ENCODE assay signal across 25 mouse cellular contexts in genomic region chr11:68029079-68029478, GRCm38 (mm10).
A peak's percentile ranks its signal among the peaks of the same experiment; 100 is the strongest.
DNase-seq lines count a peak whose midpoint lies in the region; ATAC-seq and TF ChIP-seq lines count a peak whose summit lies in the region.
"Had no signal": no experiment of that assay in that cellular context is flagged by ENCODE, and none has a peak within 500 bp of the region (broad histone marks: within the 10 kb centered on the region; RNA-seq: fewer than 3 reads in every experiment).

No protein-coding gene starts in this region.

- peaks cover 28% of the 10 kb centered on the region for H3K4me1 ChIP-seq in hindbrain, embryonic 10.5 days (replicated peaks)
- H3K4me1 ChIP-seq in hindbrain, postnatal 0 days (ENCODE audit: insufficient read depth, low read length), result no peaks in the 10 kb centered on the region
- no peaks in the 10 kb centered on the region for H3K4me1 ChIP-seq in liver, postnatal 0 days (ENCODE audit: insufficient read depth)
- H3K4me1 ChIP-seq in liver, embryonic 12.5 days, result peaks cover 19% of the 10 kb centered on the region

- no peaks in the 10 kb centered on the region for H3K36me3 ChIP-seq in hindbrain, embryonic 10.5 days
- H3K36me3 ChIP-seq in hindbrain, postnatal 0 days (ENCODE audit: insufficient read depth, low read length), result no peaks in the 10 kb centered on the region
- H3K36me3 ChIP-seq in liver, postnatal 0 days (replicated peaks; ENCODE audit: insufficient read depth, low read length), result no peaks in the 10 kb centered on the region
- H3K36me3 ChIP-seq in liver, embryonic 12.5 days, result no peaks in the 10 kb centered on the region
- H3K36me3 ChIP-seq: heart, embryonic 10.5 days; midbrain, embryonic 12.5 days; neural tube, embryonic 13.5 days had no signal

- no peak overlapping the region for H3K4me3 ChIP-seq in hindbrain, embryonic 10.5 days
- H3K4me3 ChIP-seq in hindbrain, postnatal 0 days (ENCODE audit: low read length), result no peak overlapping the region
- H3K4me3 ChIP-seq in liver, postnatal 0 days (ENCODE audit: low read depth, low read length), result no peak overlapping the region
- H3K4me3 ChIP-seq in liver, embryonic 12.5 days, result no peak overlapping the region
- H3K4me3 ChIP-seq: erythroblast, embryonic 14.5 days; forebrain, embryonic 13.5 days; heart, embryonic 10.5 days; midbrain, embryonic 12.5 days; neural tube, embryonic 13.5 days had no signal

- H3K9me3 ChIP-seq in hindbrain, embryonic 10.5 days, result no peaks in the 10 kb centered on the region
- no peaks in the 10 kb centered on the region for H3K9me3 ChIP-seq in hindbrain, postnatal 0 days (ENCODE audit: low read length)
- H3K9me3 ChIP-seq in liver, postnatal 0 days (ENCODE audit: low read length), result no peaks in the 10 kb centered on the region
- H3K9me3 ChIP-seq in liver, embryonic 12.5 days (replicated peaks), result no peaks in the 10 kb centered on the region
- H3K9me3 ChIP-seq: forebrain, embryonic 13.5 days; heart, embryonic 10.5 days; midbrain, embryonic 12.5 days; neural tube, embryonic 13.5 days had no signal

- 76% methylated on average over 4 of the region's 4 CpGs for WGBS in hindbrain, embryonic 10.5 days
- WGBS in hindbrain, postnatal 0 days, result 77% methylated on average over 4 of the region's 4 CpGs
- WGBS in liver, postnatal 0 days (ENCODE audit: insufficient replicate concordance), result 63% methylated on average over 4 of the region's 4 CpGs
- 35% methylated on average over 4 of the region's 4 CpGs for WGBS in liver, embryonic 12.5 days (ENCODE audit: insufficient replicate concordance)

- no peak for TF ChIP-seq EP300 in liver, postnatal 0 days (IDR thresholded peaks at IDR 0.05; ENCODE audit: low read depth)

- no peak overlapping the region for H3K4me2 ChIP-seq in hindbrain, postnatal 0 days (ENCODE audit: low read depth, low read length)
- no peak overlapping the region for H3K4me2 ChIP-seq in liver, postnatal 0 days (ENCODE audit: low read depth, low read length)
- no peak overlapping the region for H3K4me2 ChIP-seq in liver, embryonic 12.5 days
- H3K4me2 ChIP-seq: forebrain, embryonic 13.5 days; hindbrain, embryonic 14.5 days; midbrain, embryonic 12.5 days; neural tube, embryonic 13.5 days had no signal

- no peaks in the 10 kb centered on the region for H3K27me3 ChIP-seq in hindbrain, embryonic 10.5 days (ENCODE audit: insufficient read depth, poor library complexity, severe bottlenecking)
- H3K27me3 ChIP-seq in hindbrain, postnatal 0 days (ENCODE audit: insufficient read depth, low read length), result no peaks in the 10 kb centered on the region
- no peaks in the 10 kb centered on the region for H3K27me3 ChIP-seq in liver, postnatal 0 days (ENCODE audit: insufficient read depth, low read length)
- H3K27me3 ChIP-seq in liver, embryonic 12.5 days (replicated peaks), result no peaks in the 10 kb centered on the region
- H3K27me3 ChIP-seq: forebrain, embryonic 13.5 days; neural tube, embryonic 13.5 days had no signal

- H3K9ac ChIP-seq in hindbrain, postnatal 0 days (replicated peaks; ENCODE audit: low read length), result no peak overlapping the region
- H3K9ac ChIP-seq in liver, postnatal 0 days (replicated peaks), result no peak overlapping the region
- H3K9ac ChIP-seq in liver, embryonic 12.5 days, result no peak overlapping the region
- H3K9ac ChIP-seq: forebrain, embryonic 13.5 days; hindbrain, embryonic 14.5 days; midbrain, embryonic 12.5 days; neural tube, embryonic 13.5 days had no signal

- no peak for ATAC-seq in hindbrain, postnatal 0 days
- no peak for ATAC-seq in liver, postnatal 0 days
- peak; percentile 73 for ATAC-seq in liver, embryonic 12.5 days
- ATAC-seq: forebrain, embryonic 13.5 days; inflammation-experienced regulatory T-cells, adult 6 months had no signal

- no peak for DNase-seq in hindbrain, embryonic 10.5 days (ENCODE audit: low spot score)
- no peak for DNase-seq in hindbrain, postnatal 0 days (ENCODE audit: low spot score)
- DNase-seq in liver, result peak; percentile 38
- no peak for DNase-seq in liver, postnatal 0 days
- DNase-seq in thymus, adult 18-20 months, result no peak
- no peak for DNase-seq in layer of hippocampus, adult 9-11 months
- DNase-seq: B cell, adult 2 months; cerebellum, adult 11 months; cerebellum, adult 9-10 months; gastrocnemius, postnatal 10 days; heart, postnatal 4 days; kidney, adult 11 months; kidney, postnatal 36 days; layer of hippocampus, postnatal 36 days; left cerebral cortex, postnatal 4 days; lung, postnatal 36 days; right cerebral cortex, postnatal 14 days had no signal

- H3K27ac ChIP-seq in hindbrain, embryonic 10.5 days, result peak overlapping the region; percentile 40; the same call in 1 of the 2 replicates
- H3K27ac ChIP-seq in hindbrain, postnatal 0 days, result no peak overlapping the region
- H3K27ac ChIP-seq in liver, postnatal 0 days (ENCODE audit: low read depth), result no peak overlapping the region
- no peak overlapping the region for H3K27ac ChIP-seq in liver, embryonic 12.5 days
- H3K27ac ChIP-seq: forebrain, embryonic 13.5 days; heart, embryonic 10.5 days; hindbrain, embryonic 14.5 days; midbrain, embryonic 12.5 days; neural tube, embryonic 13.5 days had no signal

- no peak for TF ChIP-seq CTCF in hindbrain, postnatal 0 days (IDR thresholded peaks at IDR 0.05; ENCODE audit: low read depth)
- TF ChIP-seq CTCF in liver, postnatal 0 days (IDR thresholded peaks at IDR 0.05; ENCODE audit: low read depth), result no peak
